Comparison of ENCODE assay signal across 20 mouse cellular contexts in the genomic region with DNA sequence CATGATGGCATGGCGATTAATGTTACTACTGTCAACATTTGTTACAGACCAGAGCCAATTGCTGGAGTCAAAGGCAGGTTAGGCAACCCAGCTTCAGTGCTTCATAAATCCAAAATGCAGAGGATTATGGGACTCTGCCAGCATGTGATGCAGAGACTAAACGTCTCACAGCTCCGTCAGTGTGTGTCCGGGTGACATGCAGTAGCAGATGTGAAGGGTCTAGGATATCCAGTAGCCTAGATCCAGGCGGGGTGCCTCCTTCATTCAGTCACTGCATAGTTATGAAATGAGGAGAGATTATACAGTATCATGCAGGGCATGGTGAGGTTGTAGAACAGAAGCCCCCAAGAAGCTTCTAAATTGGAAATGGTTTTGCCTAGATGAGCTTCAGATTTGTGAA.
"Had no signal": no experiment of that assay in that cellular context is flagged by ENCODE, and none has a peak within 500 bp of the region (broad histone marks: within the 10 kb centered on the region; RNA-seq: fewer than 3 reads in every experiment).

No protein-coding gene starts in this region.

- H3K4me2 ChIP-seq: lung, embryonic 15.5 days; midbrain, embryonic 12.5 days; midbrain, embryonic 15.5 days; neural tube, embryonic 13.5 days; neural tube, embryonic 15.5 days had no signal

- H3K4me3 ChIP-seq: lung, embryonic 15.5 days; megakaryocyte, embryonic 14.5 days; midbrain, embryonic 12.5 days; midbrain, embryonic 15.5 days; neural tube, embryonic 13.5 days; neural tube, embryonic 15.5 days had no signal

- H3K9ac ChIP-seq: liver, postnatal 0 days; lung, embryonic 15.5 days; midbrain, embryonic 12.5 days; midbrain, embryonic 15.5 days; neural tube, embryonic 13.5 days; neural tube, embryonic 15.5 days had no signal

- H3K36me3 ChIP-seq: lung, embryonic 15.5 days; midbrain, embryonic 12.5 days; midbrain, embryonic 15.5 days; neural tube, embryonic 13.5 days; neural tube, embryonic 15.5 days had no signal

- H3K27me3 ChIP-seq: lung, embryonic 15.5 days; midbrain, embryonic 12.5 days; midbrain, embryonic 15.5 days; neural tube, embryonic 13.5 days; neural tube, embryonic 15.5 days had no signal

- H3K27ac ChIP-seq: lung, embryonic 15.5 days; macrophage; midbrain, embryonic 12.5 days; midbrain, embryonic 15.5 days; neural tube, embryonic 13.5 days; neural tube, embryonic 15.5 days had no signal

- H3K9me3 ChIP-seq: lung, embryonic 15.5 days; midbrain, embryonic 12.5 days; midbrain, embryonic 15.5 days; neural tube, embryonic 13.5 days; neural tube, embryonic 15.5 days had no signal

- ATAC-seq: liver, postnatal 0 days; lung, postnatal 0 days; midbrain, embryonic 15.5 days had no signal

- DNase-seq: liver, postnatal 0 days; lung, adult 2 months; lung, postnatal 14 days; lung, postnatal 36 days; retina, postnatal 1 day; right cerebral cortex, adult 18-20 months; right cerebral cortex, postnatal 25 days; right cerebral cortex, postnatal 4 days; spleen, adult 18-20 months; thymus, adult 18-20 months; thymus, postnatal 14 days; thymus, postnatal 36 days had no signal

- H3K4me1 ChIP-seq: lung, embryonic 15.5 days; midbrain, embryonic 12.5 days; midbrain, embryonic 15.5 days had no signal
